Mouse (Mus musculus): ENCODE measurements around the gene Lemd1. TPM values are rescaled to one million over a fixed set of nuclear protein-coding genes. Genes with fewer than 3 reads are reported as not detected.
"Not testable (repeated sequence)": the region's sequence is repeated elsewhere in the genome, so short reads cannot be mapped to it uniquely, and the experiment has no call there.

Gene Lemd1
- polyA plus RNA-seq, 1 experiment from 2014 or later: 18.0 TPM

GRCm38 (mm10) chr1:132280636-132281035 lies 89.4 kb downstream of the Lemd1 start:
- not testable (repeated sequence) for H3K4me3 ChIP-seq (ENCODE audit: low read depth, low read length); H3K36me3 ChIP-seq (ENCODE audit: control insufficient read depth, insufficient read depth, low read length); H3K27me3 ChIP-seq (ENCODE audit: control insufficient read depth, insufficient read depth, low read depth, low read length); ATAC-seq; H3K27ac ChIP-seq (ENCODE audit: low read length); H3K4me2 ChIP-seq (ENCODE audit: low read length); H3K9ac ChIP-seq (ENCODE audit: low read depth, low read length); H3K9me3 ChIP-seq (replicated peaks; ENCODE audit: control insufficient read depth, low read length, poor library complexity, severe bottlenecking)
- WGBS: 67% methylated on average over 6 of the region's 6 CpGs
- peaks cover 16% of the 10 kb centered on the region for H3K4me1 ChIP-seq (ENCODE audit: control insufficient read depth, insufficient read depth, low read length)

GRCm38 (mm10) chr1:132281523-132282176 lies 90.4 kb downstream of the Lemd1 start:
- Histone ChIP-seq H3K27me3 (ENCODE audit: control insufficient read depth, insufficient read depth, low read depth, low read length) (no peaks in the 10 kb centered on the region), H3K27ac (ENCODE audit: low read length) (no peak overlapping the region), H3K4me1 (ENCODE audit: control insufficient read depth, insufficient read depth, low read length) (peaks cover 16% of the 10 kb centered on the region), H3K4me3 (ENCODE audit: low read depth, low read length) (no peak overlapping the region), H3K36me3 (ENCODE audit: control insufficient read depth, insufficient read depth, low read length) (no peaks in the 10 kb centered on the region), H3K9ac (ENCODE audit: low read depth, low read length) (no peak overlapping the region), H3K9me3 (replicated peaks; ENCODE audit: control insufficient read depth, low read length, poor library complexity, severe bottlenecking) (no peaks in the 10 kb centered on the region), H3K4me2 (ENCODE audit: low read length) (0 out of 2 replicates have a peak overlapping the region, but pooled peaks have one; percentile 4)
- no peak for ATAC-seq
- 5% methylated on average over 8 of the region's 8 CpGs for WGBS

- H3K27ac ChIP-seq (ENCODE audit: low read length): no peak overlapping the region
- H3K4me3 ChIP-seq (ENCODE audit: low read depth, low read length): no peak overlapping the region
Measured at GRCm38 (mm10) chr1:132282177-132282536, 90.9 kb downstream of the Lemd1 start.

GRCm38 (mm10) chr1:132283018-132283417 lies 91.8 kb downstream of the Lemd1 start:
- ATAC-seq: peak; percentile 55; the same call in 1 of the 2 replicates
- WGBS: 17% methylated on average over 13 of the region's 13 CpGs
- no peak overlapping the region for H3K9ac ChIP-seq (ENCODE audit: low read depth, low read length)
- H3K4me2 ChIP-seq (ENCODE audit: low read length): no peak overlapping the region
- H3K27ac ChIP-seq (ENCODE audit: low read length): peak overlapping the region; percentile 60
- H3K4me1 ChIP-seq (ENCODE audit: control insufficient read depth, insufficient read depth, low read length): peaks cover 24% of the 10 kb centered on the region
- no peak overlapping the region for H3K4me3 ChIP-seq (ENCODE audit: low read depth, low read length)
- H3K9me3 ChIP-seq (replicated peaks; ENCODE audit: control insufficient read depth, low read length, poor library complexity, severe bottlenecking): no peaks in the 10 kb centered on the region
- no peaks in the 10 kb centered on the region for H3K36me3 ChIP-seq (ENCODE audit: control insufficient read depth, insufficient read depth, low read length)
- H3K27me3 ChIP-seq (ENCODE audit: control insufficient read depth, insufficient read depth, low read depth, low read length): no peaks in the 10 kb centered on the region

More at GRCm38 (mm10) chr1:132282177-132282536, 90.9 kb downstream of the Lemd1 start:
- no peaks in the 10 kb centered on the region for H3K9me3 ChIP-seq (replicated peaks; ENCODE audit: control insufficient read depth, low read length, poor library complexity, severe bottlenecking)
- H3K36me3 ChIP-seq (ENCODE audit: control insufficient read depth, insufficient read depth, low read length): no peaks in the 10 kb centered on the region
- no peak overlapping the region for H3K9ac ChIP-seq (ENCODE audit: low read depth, low read length)
- peaks cover 16% of the 10 kb centered on the region for H3K4me1 ChIP-seq (ENCODE audit: control insufficient read depth, insufficient read depth, low read length)
- peak; percentile 16; the same call in 1 of the 2 replicates for ATAC-seq
- H3K4me2 ChIP-seq (ENCODE audit: low read length): no peak overlapping the region
- no peaks in the 10 kb centered on the region for H3K27me3 ChIP-seq (ENCODE audit: control insufficient read depth, insufficient read depth, low read depth, low read length)
- 70% methylated on average over 2 of the region's 2 CpGs for WGBS

- Histone ChIP-seq H3K27ac (ENCODE audit: low read length) (no peak overlapping the region), H3K9me3 (replicated peaks; ENCODE audit: control insufficient read depth, low read length, poor library complexity, severe bottlenecking) (no peaks in the 10 kb centered on the region), H3K4me3 (ENCODE audit: low read depth, low read length) (no peak overlapping the region), H3K4me2 (ENCODE audit: low read length) (no peak overlapping the region), H3K9ac (ENCODE audit: low read depth, low read length) (no peak overlapping the region), H3K4me1 (ENCODE audit: control insufficient read depth, insufficient read depth, low read length) (peaks cover 38% of the 10 kb centered on the region), H3K27me3 (ENCODE audit: control insufficient read depth, insufficient read depth, low read depth, low read length) (no peaks in the 10 kb centered on the region), H3K36me3 (ENCODE audit: control insufficient read depth, insufficient read depth, low read length) (no peaks in the 10 kb centered on the region)
- 74% methylated on average over 1 of the region's 1 CpGs for WGBS
- ATAC-seq: no peak
Measured at GRCm38 (mm10) chr1:132286735-132287134, 95.5 kb downstream of the Lemd1 start.

GRCm38 (mm10) chr1:132287445-132287844 lies 96.2 kb downstream of the Lemd1 start:
- ATAC-seq: no peak
- WGBS: 69% methylated on average over 2 of the region's 2 CpGs
- Histone ChIP-seq H3K4me3 (ENCODE audit: low read depth, low read length) (no peak overlapping the region), H3K9ac (ENCODE audit: low read depth, low read length) (no peak overlapping the region), H3K36me3 (ENCODE audit: control insufficient read depth, insufficient read depth, low read length) (no peaks in the 10 kb centered on the region), H3K4me2 (ENCODE audit: low read length) (no peak overlapping the region), H3K9me3 (replicated peaks; ENCODE audit: control insufficient read depth, low read length, poor library complexity, severe bottlenecking) (no peaks in the 10 kb centered on the region), H3K4me1 (ENCODE audit: control insufficient read depth, insufficient read depth, low read length) (peaks cover 40% of the 10 kb centered on the region), H3K27me3 (ENCODE audit: control insufficient read depth, insufficient read depth, low read depth, low read length) (no peaks in the 10 kb centered on the region), H3K27ac (ENCODE audit: low read length) (no peak overlapping the region; the same call in 1 of the 2 replicates)

GRCm38 (mm10) chr1:132287991-132288451 lies 96.8 kb downstream of the Lemd1 start:
- ATAC-seq: no peak
- H3K27ac ChIP-seq (ENCODE audit: low read length): no peak overlapping the region
- 12% methylated on average over 11 of the region's 11 CpGs for WGBS
- no peaks in the 10 kb centered on the region for H3K36me3 ChIP-seq (ENCODE audit: control insufficient read depth, insufficient read depth, low read length)
- no peaks in the 10 kb centered on the region for H3K27me3 ChIP-seq (ENCODE audit: control insufficient read depth, insufficient read depth, low read depth, low read length)
- no peak overlapping the region for H3K4me2 ChIP-seq (ENCODE audit: low read length)
- H3K4me3 ChIP-seq (ENCODE audit: low read depth, low read length): no peak overlapping the region
- peaks cover 36% of the 10 kb centered on the region for H3K4me1 ChIP-seq (ENCODE audit: control insufficient read depth, insufficient read depth, low read length)
- H3K9me3 ChIP-seq (replicated peaks; ENCODE audit: control insufficient read depth, low read length, poor library complexity, severe bottlenecking): no peaks in the 10 kb centered on the region
- H3K9ac ChIP-seq (ENCODE audit: low read depth, low read length): no peak overlapping the region

GRCm38 (mm10) chr1:132289965-132290364 lies 98.7 kb downstream of the Lemd1 start:
- H3K4me2 ChIP-seq (ENCODE audit: low read length): no peak overlapping the region
- no peak overlapping the region for H3K27ac ChIP-seq (ENCODE audit: low read length)
- H3K4me3 ChIP-seq (ENCODE audit: low read depth, low read length): no peak overlapping the region
- H3K27me3 ChIP-seq (ENCODE audit: control insufficient read depth, insufficient read depth, low read depth, low read length): no peaks in the 10 kb centered on the region
- H3K9me3 ChIP-seq (replicated peaks; ENCODE audit: control insufficient read depth, low read length, poor library complexity, severe bottlenecking): no peaks in the 10 kb centered on the region
- peak overlapping the region; percentile 11; the same call in 1 of the 2 replicates for H3K9ac ChIP-seq (ENCODE audit: low read depth, low read length)
- 56% methylated on average over 6 of the region's 6 CpGs for WGBS
- no peaks in the 10 kb centered on the region for H3K36me3 ChIP-seq (ENCODE audit: control insufficient read depth, insufficient read depth, low read length)
- ATAC-seq: no peak
- H3K4me1 ChIP-seq (ENCODE audit: control insufficient read depth, insufficient read depth, low read length): peaks cover 33% of the 10 kb centered on the region

GRCm38 (mm10) chr1:132290921-132291675 lies 99.9 kb downstream of the Lemd1 start:
- Histone ChIP-seq H3K36me3 (ENCODE audit: control insufficient read depth, insufficient read depth, low read length) (no peaks in the 10 kb centered on the region), H3K4me3 (ENCODE audit: low read depth, low read length) (no peak overlapping the region), H3K4me1 (ENCODE audit: control insufficient read depth, insufficient read depth, low read length) (peaks cover 44% of the 10 kb centered on the region), H3K27ac (ENCODE audit: low read length) (peak overlapping the region; percentile 29; the same call in 1 of the 2 replicates), H3K9me3 (replicated peaks; ENCODE audit: control insufficient read depth, low read length, poor library complexity, severe bottlenecking) (no peaks in the 10 kb centered on the region), H3K27me3 (ENCODE audit: control insufficient read depth, insufficient read depth, low read depth, low read length) (no peaks in the 10 kb centered on the region), H3K9ac (ENCODE audit: low read depth, low read length) (no peak overlapping the region), H3K4me2 (ENCODE audit: low read length) (no peak overlapping the region)
- WGBS: 29% methylated on average over 11 of the region's 11 CpGs
- ATAC-seq: no peak

All from midbrain, embryonic 16.5 days (tissue).